Mouse (Mus musculus) intestine, postnatal 0 days (tissue): ENCODE measurements at regions not wholly inside any gene's neighbourhood (a gene's known extent, or its start where the extent isn't known, plus 50 kb on each side); places are given as distances from the start of the nearest gene placed in this dataset.

ENCODE experiments used
- ATAC-seq: fragments of 200-750 bp; cut with Nextera tagmentation; 2 replicates; pipeline ENCODE4 v1.8.0; 2017; ENCODE audit warnings: mild to moderate bottlenecking, moderate TSS enrichment, moderate library complexity
- H3K27ac ChIP-seq: fragments of 300-500 bp; sonication (generic); 2 replicates; pipeline ENCODE4 v1.5.1; 2014; ENCODE audit warnings: mild to moderate bottlenecking, low read depth, low read length, moderate library complexity
- H3K27me3 ChIP-seq: fragments of 300-500 bp; sonication (generic); replicated peaks from 2 replicates; pipeline ENCODE4 v1.6.1; 2014; ENCODE audit warnings: low read length, mixed read lengths; ENCODE audit not compliant: control insufficient read depth, insufficient read depth
- H3K36me3 ChIP-seq: fragments of 300-500 bp; sonication (generic); 2 replicates; pipeline ENCODE4 v1.6.1; 2014; ENCODE audit warnings: mild to moderate bottlenecking, moderate library complexity; ENCODE audit not compliant: control insufficient read depth, insufficient read depth
- H3K4me1 ChIP-seq: fragments of 300-500 bp; sonication (generic); replicated peaks from 2 replicates; pipeline ENCODE4 v1.6.1; 2014; ENCODE audit warnings: antibody characterized with exemption, low read length, mixed read lengths; ENCODE audit not compliant: control insufficient read depth, insufficient read depth
- H3K4me2 ChIP-seq: fragments of 300-500 bp; sonication (generic); replicated peaks from 2 replicates; pipeline ENCODE4 v1.6.1; 2014; ENCODE audit warnings: low read depth, mild to moderate bottlenecking, moderate library complexity
- H3K4me3 ChIP-seq: fragments of 300-500 bp; sonication (generic); 2 replicates; pipeline ENCODE4 v1.5.1; 2014; ENCODE audit warnings: low read depth, low read length
- H3K9ac ChIP-seq: fragments of 300-500 bp; sonication (generic); 2 replicates; pipeline ENCODE4 v1.6.1; 2014; ENCODE audit warnings: mild to moderate bottlenecking, low read depth, low read length
- H3K9me3 ChIP-seq: fragments of 300-500 bp; sonication (generic); 2 replicates; pipeline ENCODE4 v1.6.1; 2016; ENCODE audit warnings: mixed run types; ENCODE audit not compliant: control insufficient read depth
- CTCF ChIP-seq: sonication (generic); IDR thresholded peaks from 2 replicates; pipeline ENCODE4 v1.5.1; 2016; ENCODE audit warnings: low read depth, mild to moderate bottlenecking, control low read depth, antibody characterized with exemption, moderate library complexity
- WGBS: fragments of 180-500 bp; shearing (Covaris S2); extraction: QIAGEN DNeasy Blood & Tissue Kit; methylation state at CpG from one replicate; pipeline ENCODE4 v1.1.7; 2014; 5-methylcytosine and 5-hydroxymethylcytosine counted together

GRCm38 (mm10) chr4:89508103-89508763, 171.0 kb upstream of the Dmrta1 start:
- no peak overlapping the region for H3K27ac ChIP-seq
- no peaks in the 10 kb centered on the region for H3K4me1 ChIP-seq
- H3K27me3 ChIP-seq, result peaks cover 15% of the 10 kb centered on the region; the same call in 1 of the 2 replicates
- no peak for TF ChIP-seq CTCF
- no peak overlapping the region for H3K4me3 ChIP-seq
- 29% methylated on average over 6 of the region's 6 CpGs for WGBS
- no peak for ATAC-seq
- no peaks in the 10 kb centered on the region for H3K36me3 ChIP-seq
- no peak overlapping the region for H3K4me2 ChIP-seq
- H3K9me3 ChIP-seq, result no peaks in the 10 kb centered on the region
- H3K9ac ChIP-seq, result no peak overlapping the region

DNA sequence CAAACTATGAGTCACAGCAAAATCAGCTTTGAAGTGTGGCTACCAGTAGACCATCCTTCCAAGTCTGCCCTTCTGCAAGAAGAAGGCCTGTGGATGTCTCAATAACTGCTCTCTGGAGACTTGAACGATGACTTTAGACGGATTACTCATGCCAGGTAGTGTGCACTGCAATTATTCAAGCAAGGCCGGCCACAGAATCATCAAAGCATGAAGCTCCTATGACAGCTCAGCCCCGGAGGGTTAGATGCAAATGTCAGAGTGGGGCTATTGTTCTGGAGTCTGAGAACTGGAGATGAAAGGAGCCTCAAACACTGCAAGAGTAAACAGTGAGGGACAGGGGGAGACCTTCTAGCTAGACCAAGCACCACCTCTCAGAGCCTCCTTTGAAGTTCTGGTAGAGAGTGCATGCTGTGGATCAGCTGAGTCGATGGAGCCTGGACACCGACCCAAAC, 173.8 kb upstream of the Dmrta1 start:
- Histone ChIP-seq H3K9ac (no peak overlapping the region), H3K27me3 (peaks cover 17% of the 10 kb centered on the region; the same call in 1 of the 2 replicates), H3K9me3 (no peaks in the 10 kb centered on the region), H3K4me1 (0 out of 2 replicates have a peak, but pooled peaks cover 2% of the 10 kb centered on the region), H3K4me2 (no peak overlapping the region), H3K36me3 (no peaks in the 10 kb centered on the region), H3K27ac (no peak overlapping the region), H3K4me3 (no peak overlapping the region)
- WGBS, result 20% methylated on average over 6 of the region's 6 CpGs
- no peak for ATAC-seq
- TF ChIP-seq CTCF, result no peak

- ATAC-seq, result no peak
- WGBS, result 32% methylated on average over 4 of the region's 4 CpGs
- TF ChIP-seq CTCF, result no peak
These were observed 179.0 kb upstream of the Dmrta1 start for GRCm38 (mm10) chr4:89500232-89500631.

GRCm38 (mm10) chr4:89490947-89491346, 180.1 kb upstream of the Cdkn2b start:
- no peak for TF ChIP-seq CTCF
- Histone ChIP-seq H3K27me3 (no peaks in the 10 kb centered on the region), H3K4me1 (0 out of 2 replicates have a peak, but pooled peaks cover under 1% of the 10 kb centered on the region), H3K27ac (no peak overlapping the region), H3K36me3 (no peaks in the 10 kb centered on the region), H3K4me3 (no peak overlapping the region), H3K9ac (no peak overlapping the region), H3K4me2 (no peak overlapping the region), H3K9me3 (no peaks in the 10 kb centered on the region)
- WGBS, result 86% methylated on average over 8 of the region's 8 CpGs
- no peak for ATAC-seq

More at GRCm38 (mm10) chr4:89500232-89500631, 179.0 kb upstream of the Dmrta1 start:
- Histone ChIP-seq H3K36me3 (no peaks in the 10 kb centered on the region), H3K4me3 (no peak overlapping the region), H3K9ac (no peak overlapping the region), H3K4me2 (no peak overlapping the region), H3K9me3 (no peaks in the 10 kb centered on the region), H3K27ac (no peak overlapping the region), H3K4me1 (0 out of 2 replicates have a peak, but pooled peaks cover 2% of the 10 kb centered on the region), H3K27me3 (peaks cover 10% of the 10 kb centered on the region; the same call in 1 of the 2 replicates)

DNA sequence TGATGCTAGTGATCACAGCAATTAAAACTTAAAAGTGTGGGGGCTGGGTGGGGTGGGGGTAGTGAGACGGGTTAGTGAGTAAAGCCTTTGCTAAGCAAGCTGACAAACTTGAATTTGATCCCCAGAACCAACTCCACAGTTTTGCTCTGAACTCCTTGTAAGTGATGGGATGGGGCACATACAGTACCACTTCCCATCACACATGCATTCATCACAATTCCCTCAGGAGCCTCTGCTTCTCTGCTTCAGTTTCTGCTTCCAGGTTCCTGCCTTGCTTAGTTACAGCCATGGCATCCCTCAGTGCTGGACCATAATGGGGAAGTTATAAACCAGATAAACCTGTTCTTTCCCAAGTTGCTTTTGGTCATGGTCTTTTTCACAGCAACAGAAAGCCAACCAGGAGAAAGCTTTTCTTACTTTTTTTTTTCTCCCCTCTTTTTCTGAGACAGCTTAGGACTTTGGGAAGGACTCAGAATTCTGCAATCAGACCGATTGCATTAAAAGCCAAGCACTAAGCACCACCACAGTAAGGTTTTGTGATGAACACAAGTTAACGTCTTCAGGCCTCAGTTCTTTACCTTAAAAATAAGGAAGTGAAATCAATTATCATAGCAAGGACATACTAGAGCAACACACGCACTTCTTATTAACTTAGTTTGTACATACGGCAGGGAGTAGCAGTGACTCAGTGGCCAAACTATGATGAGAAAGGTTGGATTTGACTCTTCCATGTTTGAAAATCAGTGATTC, 176.8 kb upstream of the Cdkn2b start:
- Histone ChIP-seq H3K4me1 (peaks cover 9% of the 10 kb centered on the region; the same call in 1 of the 2 replicates), H3K27ac (no peak overlapping the region), H3K9me3 (no peaks in the 10 kb centered on the region), H3K4me2 (no peak overlapping the region), H3K4me3 (no peak overlapping the region), H3K27me3 (no peaks in the 10 kb centered on the region), H3K36me3 (no peaks in the 10 kb centered on the region), H3K9ac (no peak overlapping the region)
- 82% methylated on average over 5 of the region's 5 CpGs for WGBS
- no peak for ATAC-seq
- TF ChIP-seq CTCF, result no peak

DNA sequence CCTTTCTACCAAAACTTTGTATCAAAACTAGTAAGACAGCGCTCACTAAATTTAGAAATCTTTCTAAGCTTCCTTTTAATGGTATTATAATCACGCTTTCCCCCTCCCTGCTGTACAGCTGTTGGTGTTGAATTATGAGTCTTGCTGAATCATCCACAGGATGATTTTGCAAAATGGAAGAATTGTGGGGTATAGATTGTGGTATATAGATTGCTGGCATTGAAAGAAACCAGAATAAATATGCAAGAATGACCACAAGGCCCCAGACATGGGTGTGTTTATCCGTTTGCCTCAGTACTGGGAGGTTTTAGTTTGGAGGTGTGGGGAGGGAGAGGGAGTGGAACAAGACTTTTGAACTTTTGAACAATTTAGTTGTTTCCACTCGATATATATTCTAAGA, 176.1 kb upstream of the Cdkn2b start:
- no peak overlapping the region for H3K9ac ChIP-seq
- no peak overlapping the region for H3K27ac ChIP-seq
- WGBS, result 77% methylated on average over 4 of the region's 4 CpGs
- no peaks in the 10 kb centered on the region for H3K36me3 ChIP-seq
- H3K27me3 ChIP-seq, result no peaks in the 10 kb centered on the region
- H3K4me1 ChIP-seq, result peaks cover 9% of the 10 kb centered on the region; the same call in 1 of the 2 replicates
- H3K4me2 ChIP-seq, result no peak overlapping the region
- no peaks in the 10 kb centered on the region for H3K9me3 ChIP-seq
- no peak overlapping the region for H3K4me3 ChIP-seq
- ATAC-seq, result no peak
- TF ChIP-seq CTCF, result no peak
